Mouse (Mus musculus): ENCODE measurements around the gene Ssr2. TPM values are rescaled to one million over a fixed set of nuclear protein-coding genes. Genes with fewer than 3 reads are reported as not detected.

Ssr2 gene
- polyA plus RNA-seq, 1 experiment from 2014 or later = 127 TPM

GRCm38 (mm10) chr3:88539397-88539796 is 36.3 kb upstream of the Ssr2 start:
- 0 out of 2 replicates have a peak overlapping the region, but pooled peaks have one; percentile 28 for H3K27ac ChIP-seq (ENCODE audit: low read depth, low read length)
- no peak for ATAC-seq (ENCODE audit: low read depth)
- no peak overlapping the region; the same call in 1 of the 2 replicates for H3K4me2 ChIP-seq (ENCODE audit: low read depth, low read length)
- no peak overlapping the region for H3K4me3 ChIP-seq (ENCODE audit: low read depth, low read length)
- peaks cover 46% of the 10 kb centered on the region for H3K4me1 ChIP-seq (ENCODE audit: control insufficient read depth, insufficient read depth, low read length)
- WGBS = 21% methylated on average over 3 of the region's 3 CpGs
- no peaks in the 10 kb centered on the region for H3K27me3 ChIP-seq (ENCODE audit: control insufficient read depth, insufficient read depth, low read length)
- no peaks in the 10 kb centered on the region for H3K9me3 ChIP-seq (ENCODE audit: control insufficient read depth, low read length)
- H3K9ac ChIP-seq (replicated peaks; ENCODE audit: low read depth, low read length) = no peak overlapping the region
- H3K36me3 ChIP-seq (ENCODE audit: control insufficient read depth, insufficient read depth, low read length) = peaks cover 43% of the 10 kb centered on the region

GRCm38 (mm10) chr3:88540085-88540484 is 35.6 kb upstream of the Ssr2 start:
- no peak overlapping the region for H3K9ac ChIP-seq (replicated peaks; ENCODE audit: low read depth, low read length)
- H3K4me2 ChIP-seq (ENCODE audit: low read depth, low read length) = no peak overlapping the region
- H3K27ac ChIP-seq (ENCODE audit: low read depth, low read length) = peak overlapping the region; percentile 24; the same call in 1 of the 2 replicates
- H3K36me3 ChIP-seq (ENCODE audit: control insufficient read depth, insufficient read depth, low read length) = peaks cover 43% of the 10 kb centered on the region
- H3K4me1 ChIP-seq (ENCODE audit: control insufficient read depth, insufficient read depth, low read length) = peaks cover 39% of the 10 kb centered on the region
- whole genome bisulfite sequencing = 66% methylated on average over 5 of the region's 5 CpGs
- H3K27me3 ChIP-seq (ENCODE audit: control insufficient read depth, insufficient read depth, low read length) = no peaks in the 10 kb centered on the region
- ATAC-seq (ENCODE audit: low read depth) = no peak
- H3K9me3 ChIP-seq (ENCODE audit: control insufficient read depth, low read length) = no peaks in the 10 kb centered on the region
- H3K4me3 ChIP-seq (ENCODE audit: low read depth, low read length) = no peak overlapping the region

GRCm38 (mm10) chr3:88541622-88542401 is 33.9 kb upstream of the Ssr2 start:
- Histone ChIP-seq H3K27ac (ENCODE audit: low read depth, low read length) (0 out of 2 replicates have a peak overlapping the region, but pooled peaks have one; percentile 30), H3K4me1 (ENCODE audit: control insufficient read depth, insufficient read depth, low read length) (peaks cover 22% of the 10 kb centered on the region), H3K27me3 (ENCODE audit: control insufficient read depth, insufficient read depth, low read length) (no peaks in the 10 kb centered on the region), H3K4me2 (ENCODE audit: low read depth, low read length) (no peak overlapping the region), H3K9me3 (ENCODE audit: control insufficient read depth, low read length) (no peaks in the 10 kb centered on the region), H3K9ac (replicated peaks; ENCODE audit: low read depth, low read length) (no peak overlapping the region), H3K4me3 (ENCODE audit: low read depth, low read length) (no peak overlapping the region), H3K36me3 (ENCODE audit: control insufficient read depth, insufficient read depth, low read length) (peaks cover 32% of the 10 kb centered on the region)
- WGBS = 49% methylated on average over 7 of the region's 7 CpGs
- ATAC-seq (ENCODE audit: low read depth) = peak; percentile 36; the same call in 1 of the 2 replicates

GRCm38 (mm10) chr3:88542486-88542885 is 33.2 kb upstream of the Ssr2 start:
- peaks cover 26% of the 10 kb centered on the region for H3K36me3 ChIP-seq (ENCODE audit: control insufficient read depth, insufficient read depth, low read length)
- H3K27me3 ChIP-seq (ENCODE audit: control insufficient read depth, insufficient read depth, low read length) = no peaks in the 10 kb centered on the region
- H3K4me3 ChIP-seq (ENCODE audit: low read depth, low read length) = no peak overlapping the region
- no peak overlapping the region for H3K27ac ChIP-seq (ENCODE audit: low read depth, low read length)
- H3K4me2 ChIP-seq (ENCODE audit: low read depth, low read length) = no peak overlapping the region
- WGBS = 69% methylated on average over 4 of the region's 4 CpGs
- ATAC-seq (ENCODE audit: low read depth) = no peak
- H3K9me3 ChIP-seq (ENCODE audit: control insufficient read depth, low read length) = no peaks in the 10 kb centered on the region
- H3K4me1 ChIP-seq (ENCODE audit: control insufficient read depth, insufficient read depth, low read length) = peaks cover 15% of the 10 kb centered on the region
- no peak overlapping the region for H3K9ac ChIP-seq (replicated peaks; ENCODE audit: low read depth, low read length)

- H3K4me2 ChIP-seq (ENCODE audit: low read depth, low read length) = no peak overlapping the region
- H3K36me3 ChIP-seq (ENCODE audit: control insufficient read depth, insufficient read depth, low read length) = peaks cover 19% of the 10 kb centered on the region; the same call in 1 of the 2 replicates
- H3K4me3 ChIP-seq (ENCODE audit: low read depth, low read length) = no peak overlapping the region
- 85% methylated on average over 8 of the region's 8 CpGs for WGBS
- H3K27me3 ChIP-seq (ENCODE audit: control insufficient read depth, insufficient read depth, low read length) = no peaks in the 10 kb centered on the region
- no peak for ATAC-seq (ENCODE audit: low read depth)
- no peak overlapping the region for H3K9ac ChIP-seq (replicated peaks; ENCODE audit: low read depth, low read length)
- peaks cover 10% of the 10 kb centered on the region for H3K4me1 ChIP-seq (ENCODE audit: control insufficient read depth, insufficient read depth, low read length)
- no peak overlapping the region for H3K27ac ChIP-seq (ENCODE audit: low read depth, low read length)
- no peaks in the 10 kb centered on the region for H3K9me3 ChIP-seq (ENCODE audit: control insufficient read depth, low read length)
These were observed 32.5 kb upstream of the Ssr2 start for GRCm38 (mm10) chr3:88543174-88543573.

GRCm38 (mm10) chr3:88543651-88544410 is 31.8 kb upstream of the Ssr2 start:
- Histone ChIP-seq H3K36me3 (ENCODE audit: control insufficient read depth, insufficient read depth, low read length) (peaks cover 12% of the 10 kb centered on the region; the same call in 1 of the 2 replicates), H3K4me1 (ENCODE audit: control insufficient read depth, insufficient read depth, low read length) (peaks cover 4% of the 10 kb centered on the region; the same call in 1 of the 2 replicates), H3K4me3 (ENCODE audit: low read depth, low read length) (no peak overlapping the region), H3K27me3 (ENCODE audit: control insufficient read depth, insufficient read depth, low read length) (no peaks in the 10 kb centered on the region), H3K27ac (ENCODE audit: low read depth, low read length) (no peak overlapping the region), H3K4me2 (ENCODE audit: low read depth, low read length) (no peak overlapping the region), H3K9me3 (ENCODE audit: control insufficient read depth, low read length) (no peaks in the 10 kb centered on the region), H3K9ac (replicated peaks; ENCODE audit: low read depth, low read length) (no peak overlapping the region)
- ATAC-seq (ENCODE audit: low read depth) = no peak
- 72% methylated on average over 5 of the region's 5 CpGs for WGBS

GRCm38 (mm10) chr3:88544514-88544913 is 31.2 kb upstream of the Ssr2 start:
- Histone ChIP-seq H3K27me3 (ENCODE audit: control insufficient read depth, insufficient read depth, low read length) (no peaks in the 10 kb centered on the region), H3K27ac (ENCODE audit: low read depth, low read length) (no peak overlapping the region), H3K9ac (replicated peaks; ENCODE audit: low read depth, low read length) (no peak overlapping the region), H3K4me1 (ENCODE audit: control insufficient read depth, insufficient read depth, low read length) (0 out of 2 replicates have a peak, but pooled peaks cover under 1% of the 10 kb centered on the region), H3K36me3 (ENCODE audit: control insufficient read depth, insufficient read depth, low read length) (peaks cover 9% of the 10 kb centered on the region; the same call in 1 of the 2 replicates), H3K9me3 (ENCODE audit: control insufficient read depth, low read length) (no peaks in the 10 kb centered on the region), H3K4me3 (ENCODE audit: low read depth, low read length) (no peak overlapping the region), H3K4me2 (ENCODE audit: low read depth, low read length) (no peak overlapping the region)
- 43% methylated on average over 5 of the region's 5 CpGs for WGBS
- no peak for ATAC-seq (ENCODE audit: low read depth)

- Histone ChIP-seq H3K9ac (replicated peaks; ENCODE audit: low read depth, low read length) (no peak overlapping the region), H3K4me1 (ENCODE audit: control insufficient read depth, insufficient read depth, low read length) (no peaks in the 10 kb centered on the region), H3K36me3 (ENCODE audit: control insufficient read depth, insufficient read depth, low read length) (peaks cover 6% of the 10 kb centered on the region; the same call in 1 of the 2 replicates), H3K27me3 (ENCODE audit: control insufficient read depth, insufficient read depth, low read length) (no peaks in the 10 kb centered on the region), H3K9me3 (ENCODE audit: control insufficient read depth, low read length) (no peaks in the 10 kb centered on the region), H3K27ac (ENCODE audit: low read depth, low read length) (no peak overlapping the region), H3K4me2 (ENCODE audit: low read depth, low read length) (no peak overlapping the region), H3K4me3 (ENCODE audit: low read depth, low read length) (no peak overlapping the region)
- ATAC-seq (ENCODE audit: low read depth) = no peak
- 67% methylated on average over 20 of the region's 20 CpGs for WGBS
These were observed 30.6 kb upstream of the Ssr2 start for GRCm38 (mm10) chr3:88544955-88545591.

Data from neural tube, embryonic 14.5 days (tissue).